24 mouse cellular contexts compared by ENCODE assay signal in the genomic region with DNA sequence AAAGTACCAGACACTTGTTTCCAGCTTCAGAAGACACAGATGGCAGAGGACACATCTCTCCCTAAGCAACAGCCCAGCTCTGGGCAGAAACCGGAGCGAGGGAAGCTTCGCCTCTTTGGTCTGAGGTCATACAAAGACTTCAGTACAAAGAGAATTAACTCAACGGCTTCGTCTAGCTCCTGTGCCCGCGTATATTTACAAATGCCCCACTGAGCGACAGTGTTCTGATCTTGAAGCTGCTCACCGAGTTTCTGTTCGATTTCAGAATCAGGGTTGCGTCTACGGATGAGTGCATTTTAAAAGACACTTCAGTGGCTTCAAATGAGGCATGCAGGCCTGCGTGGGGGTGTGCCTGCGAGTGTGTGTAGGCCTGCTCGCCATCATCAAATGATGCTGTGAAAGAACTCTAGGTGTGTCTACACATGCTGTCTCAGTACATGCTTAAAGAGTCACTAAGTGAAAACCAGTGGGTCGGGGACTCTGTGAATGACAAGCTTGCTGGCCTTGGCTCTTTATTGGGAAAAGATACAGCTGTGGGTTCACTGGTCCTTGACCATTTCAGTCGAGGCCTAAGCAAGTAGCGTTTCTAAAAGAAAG.
DNase-seq lines count a peak whose midpoint lies in the region; ATAC-seq lines count a peak whose summit lies in the region.
"Had no signal": no experiment of that assay in that cellular context is flagged by ENCODE, and none has a peak within 500 bp of the region (broad histone marks: within the 10 kb centered on the region; RNA-seq: fewer than 3 reads in every experiment).

No protein-coding gene starts in this region.

- H3K27me3 ChIP-seq in hindbrain, embryonic 13.5 days: no peaks in the 10 kb centered on the region
- H3K27me3 ChIP-seq in hindbrain, embryonic 16.5 days (replicated peaks; ENCODE audit: control insufficient read depth, insufficient read depth, low read length): no peaks in the 10 kb centered on the region
- no peaks in the 10 kb centered on the region for H3K27me3 ChIP-seq in midbrain, embryonic 12.5 days
- no peaks in the 10 kb centered on the region for H3K27me3 ChIP-seq in midbrain, embryonic 11.5 days (ENCODE audit: control insufficient read depth, insufficient read depth, low read length)
- H3K27me3 ChIP-seq: neural tube, embryonic 12.5 days; stomach, embryonic 15.5 days had no signal

- no peaks in the 10 kb centered on the region for H3K9me3 ChIP-seq in hindbrain, embryonic 13.5 days
- no peaks in the 10 kb centered on the region for H3K9me3 ChIP-seq in hindbrain, embryonic 16.5 days (ENCODE audit: control insufficient read depth, low read length)
- H3K9me3 ChIP-seq in midbrain, embryonic 12.5 days: no peaks in the 10 kb centered on the region
- no peaks in the 10 kb centered on the region for H3K9me3 ChIP-seq in midbrain, embryonic 11.5 days (ENCODE audit: control insufficient read depth, low read length)
- H3K9me3 ChIP-seq: embryonic facial prominence, embryonic 10.5 days; neural tube, embryonic 12.5 days; stomach, embryonic 15.5 days had no signal

- H3K4me1 ChIP-seq in hindbrain, embryonic 13.5 days (replicated peaks): peaks cover 38% of the 10 kb centered on the region
- 0 out of 2 replicates have a peak, but pooled peaks cover 2% of the 10 kb centered on the region for H3K4me1 ChIP-seq in hindbrain, embryonic 16.5 days (ENCODE audit: control insufficient read depth, insufficient read depth, low read depth, low read length)
- peaks cover 14% of the 10 kb centered on the region for H3K4me1 ChIP-seq in midbrain, embryonic 12.5 days
- H3K4me1 ChIP-seq in midbrain, embryonic 11.5 days (ENCODE audit: control insufficient read depth, insufficient read depth, low read length): no peaks in the 10 kb centered on the region; the same call in 1 of the 2 replicates

- H3K9ac ChIP-seq in hindbrain, embryonic 13.5 days: no peak overlapping the region
- no peak overlapping the region for H3K9ac ChIP-seq in hindbrain, embryonic 16.5 days (ENCODE audit: low read depth, low read length)
- H3K9ac ChIP-seq in midbrain, embryonic 12.5 days (replicated peaks): no peak overlapping the region
- H3K9ac ChIP-seq in midbrain, embryonic 11.5 days (ENCODE audit: low read length): no peak overlapping the region
- H3K9ac ChIP-seq: neural tube, embryonic 12.5 days; stomach, embryonic 15.5 days had no signal

- peak overlapping the region; percentile 35; the same call in 1 of the 2 replicates for H3K27ac ChIP-seq in hindbrain, embryonic 13.5 days
- H3K27ac ChIP-seq in hindbrain, embryonic 16.5 days (ENCODE audit: low read depth, low read length): no peak overlapping the region
- 0 out of 2 replicates have a peak overlapping the region, but pooled peaks have one; percentile 46 for H3K27ac ChIP-seq in midbrain, embryonic 12.5 days (replicated peaks)
- no peak overlapping the region for H3K27ac ChIP-seq in midbrain, embryonic 11.5 days (ENCODE audit: low read depth, low read length)
- H3K27ac ChIP-seq: embryonic facial prominence, embryonic 10.5 days; gastrocnemius, adult 2 months; left cerebral cortex, adult 2 months; neural tube, embryonic 12.5 days; stomach, embryonic 15.5 days had no signal

- no peak for ATAC-seq in hindbrain, embryonic 13.5 days (ENCODE audit: low FRiP score)
- no peak for ATAC-seq in hindbrain, embryonic 16.5 days
- no peak for ATAC-seq in midbrain, embryonic 12.5 days (ENCODE audit: low FRiP score, low read depth)
- ATAC-seq in midbrain, embryonic 11.5 days (ENCODE audit: low FRiP score): no peak
- ATAC-seq in megakaryocyte progenitor cell, adult 5-6 weeks (replicated peaks; ENCODE audit: poor library complexity): no peak
- ATAC-seq: lung, postnatal 0 days had no signal

- peak; percentile 18 to 23 for DNase-seq in cerebellum, postnatal 10 days
- DNase-seq in cerebellum, adult 11-12 months: no peak
- DNase-seq in midbrain, embryonic 11.5 days (ENCODE audit: low spot score, missing footprints): no peak
- peak; percentile 57 for DNase-seq in retina, embryonic 14.5 days (ENCODE audit: low spot score)
- DNase-seq: adrenal gland, adult 8-10 months; cerebellum, adult 18-20 months; cerebellum, postnatal 36 days; gastrocnemius, adult 2 months; heart, postnatal 10 days; kidney, adult 8-10 months; left cerebral cortex, postnatal 4 days; liver; right cerebral cortex, postnatal 25 days; thymus, adult 2 months had no signal

- no peaks in the 10 kb centered on the region for H3K36me3 ChIP-seq in hindbrain, embryonic 13.5 days
- no peaks in the 10 kb centered on the region for H3K36me3 ChIP-seq in hindbrain, embryonic 16.5 days (ENCODE audit: control insufficient read depth, insufficient read depth, low read length)
- no peaks in the 10 kb centered on the region for H3K36me3 ChIP-seq in midbrain, embryonic 12.5 days
- no peaks in the 10 kb centered on the region for H3K36me3 ChIP-seq in midbrain, embryonic 11.5 days (ENCODE audit: control insufficient read depth, insufficient read depth, low read length)
- H3K36me3 ChIP-seq: embryonic facial prominence, embryonic 10.5 days; neural tube, embryonic 12.5 days; stomach, embryonic 15.5 days had no signal

- 44% methylated on average over 18 of the region's 18 CpGs for WGBS in hindbrain, embryonic 13.5 days
- WGBS in hindbrain, embryonic 16.5 days: 39% methylated on average over 18 of the region's 18 CpGs
- 43% methylated on average over 18 of the region's 18 CpGs for WGBS in midbrain, embryonic 12.5 days
- 40% methylated on average over 18 of the region's 18 CpGs for WGBS in midbrain, embryonic 11.5 days

- no peak overlapping the region for H3K4me3 ChIP-seq in hindbrain, embryonic 13.5 days
- H3K4me3 ChIP-seq in hindbrain, embryonic 16.5 days (ENCODE audit: low read length): no peak overlapping the region
- H3K4me3 ChIP-seq in midbrain, embryonic 12.5 days: no peak overlapping the region
- H3K4me3 ChIP-seq in midbrain, embryonic 11.5 days (ENCODE audit: low read depth, low read length): no peak overlapping the region
- H3K4me3 ChIP-seq: embryonic facial prominence, embryonic 10.5 days; gastrocnemius, adult 2 months; left cerebral cortex, adult 2 months; neural tube, embryonic 12.5 days; stomach, embryonic 15.5 days had no signal

- H3K4me2 ChIP-seq in hindbrain, embryonic 13.5 days: no peak overlapping the region
- H3K4me2 ChIP-seq in hindbrain, embryonic 16.5 days (ENCODE audit: low read length): no peak overlapping the region
- H3K4me2 ChIP-seq in midbrain, embryonic 12.5 days (replicated peaks): no peak overlapping the region
- H3K4me2 ChIP-seq in midbrain, embryonic 11.5 days: no peak overlapping the region
- H3K4me2 ChIP-seq: heart, embryonic 11.5 days; neural tube, embryonic 12.5 days; stomach, embryonic 15.5 days had no signal

Comparison
In these comparisons a context has a peak if more than half of its experiments do, and no peak if none do; other contexts are left out.
1. DNase-seq: peak in cerebellum, postnatal 10 days (2 of 2) and retina, embryonic 14.5 days (single experiment); none in cerebellum, adult 11-12 months (single experiment) and midbrain, embryonic 11.5 days (single experiment).
2. H3K27ac ChIP-seq: peak in hindbrain, embryonic 13.5 days (single experiment) and midbrain, embryonic 12.5 days (single experiment); none in hindbrain, embryonic 16.5 days (single experiment) and midbrain, embryonic 11.5 days (single experiment).